In the genomic region with DNA sequence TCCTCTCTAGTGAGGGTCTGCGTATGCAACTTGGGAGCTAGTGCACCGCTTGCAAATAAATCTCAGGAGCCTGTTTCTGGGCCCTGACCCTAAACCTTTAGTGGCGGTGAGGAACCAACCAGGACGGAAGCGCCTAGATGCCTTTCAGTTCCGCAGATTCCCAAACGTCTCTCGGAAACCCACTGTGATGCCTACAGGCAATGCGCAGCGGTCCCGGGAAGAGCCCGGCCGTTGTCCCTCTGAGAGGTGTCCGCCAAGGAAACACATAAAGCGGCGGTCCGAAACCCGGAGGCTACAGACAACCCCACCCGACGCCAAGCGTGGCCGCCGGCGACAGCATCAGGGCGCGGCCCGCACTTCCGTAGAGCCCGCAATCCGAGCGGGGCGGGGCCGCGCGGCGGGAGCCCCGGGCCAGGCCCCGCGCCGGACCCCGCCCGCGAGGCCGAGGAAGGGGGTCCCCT, we compare ENCODE assay signal across 8 mouse cellular contexts. TPM values are rescaled to one million over a fixed set of nuclear protein-coding genes. Genes with fewer than 3 reads are reported as not detected.
DNase-seq lines count a peak whose midpoint lies in the region; ATAC-seq lines count a peak whose summit lies in the region.

No protein-coding gene starts in this region.

- WGBS in embryonic facial prominence, embryonic 15.5 days: under 1% methylated on average over 44 of the region's 44 CpGs
- under 1% methylated on average over 33 of the region's 44 CpGs for WGBS in hindbrain, embryonic 11.5 days
- WGBS in limb, embryonic 12.5 days: under 1% methylated on average over 44 of the region's 44 CpGs
- WGBS in midbrain, embryonic 12.5 days: under 1% methylated on average over 37 of the region's 44 CpGs
- WGBS in stomach, embryonic 14.5 days: 0% methylated on average over 41 of the region's 44 CpGs

- peaks cover 29% of the 10 kb centered on the region for H3K4me1 ChIP-seq in embryonic facial prominence, embryonic 15.5 days
- peaks cover 6% of the 10 kb centered on the region for H3K4me1 ChIP-seq in hindbrain, embryonic 11.5 days (replicated peaks; ENCODE audit: control insufficient read depth, insufficient read depth, low read length)
- H3K4me1 ChIP-seq in limb, embryonic 12.5 days (replicated peaks): peaks cover 24% of the 10 kb centered on the region
- peaks cover 33% of the 10 kb centered on the region for H3K4me1 ChIP-seq in midbrain, embryonic 12.5 days
- H3K4me1 ChIP-seq in stomach, embryonic 14.5 days (ENCODE audit: control insufficient read depth, insufficient read depth, low read length): peaks cover 18% of the 10 kb centered on the region

- H3K4me2 ChIP-seq in embryonic facial prominence, embryonic 15.5 days (replicated peaks): peak overlapping the region; percentile 88
- peak overlapping the region; percentile 96 for H3K4me2 ChIP-seq in hindbrain, embryonic 11.5 days (replicated peaks; ENCODE audit: low read depth, low read length)
- H3K4me2 ChIP-seq in limb, embryonic 12.5 days: peak overlapping the region; percentile 95
- H3K4me2 ChIP-seq in midbrain, embryonic 12.5 days (replicated peaks): peak overlapping the region; percentile 92
- H3K4me2 ChIP-seq in stomach, embryonic 14.5 days (replicated peaks; ENCODE audit: low read depth, low read length): peak overlapping the region; percentile 95

- H3K9me3 ChIP-seq in embryonic facial prominence, embryonic 15.5 days (replicated peaks): no peaks in the 10 kb centered on the region
- H3K9me3 ChIP-seq in hindbrain, embryonic 11.5 days (ENCODE audit: control insufficient read depth, low read length): no peaks in the 10 kb centered on the region
- peaks cover 5% of the 10 kb centered on the region; the same call in 1 of the 2 replicates for H3K9me3 ChIP-seq in limb, embryonic 12.5 days
- H3K9me3 ChIP-seq in midbrain, embryonic 12.5 days: peaks cover 4% of the 10 kb centered on the region; the same call in 1 of the 2 replicates
- H3K9me3 ChIP-seq in stomach, embryonic 14.5 days (ENCODE audit: control insufficient read depth, low read depth, low read length): 0 out of 2 replicates have a peak, but pooled peaks cover 3% of the 10 kb centered on the region

- H3K4me3 ChIP-seq in embryonic facial prominence, embryonic 15.5 days (replicated peaks): peak overlapping the region; percentile 84
- peak overlapping the region; percentile 94 for H3K4me3 ChIP-seq in hindbrain, embryonic 11.5 days (ENCODE audit: low read depth, low read length)
- peak overlapping the region; percentile 90 for H3K4me3 ChIP-seq in limb, embryonic 12.5 days (replicated peaks)
- peak overlapping the region; percentile 92 for H3K4me3 ChIP-seq in midbrain, embryonic 12.5 days
- H3K4me3 ChIP-seq in stomach, embryonic 14.5 days (ENCODE audit: low read depth, low read length): peak overlapping the region; percentile 91

- ATAC-seq in embryonic facial prominence, embryonic 15.5 days (ENCODE audit: insufficient number of reproducible peaks, low FRiP score, low TSS enrichment, low read depth): peak; percentile 36; the same call in 1 of the 2 replicates
- peak; percentile 29; the same call in 1 of the 2 replicates for ATAC-seq in hindbrain, embryonic 11.5 days (ENCODE audit: low FRiP score)
- no peak for ATAC-seq in limb, embryonic 12.5 days (ENCODE audit: insufficient number of reproducible peaks, insufficient read depth, low FRiP score, low TSS enrichment, low read depth)
- peak; percentile 60 for ATAC-seq in midbrain, embryonic 12.5 days (ENCODE audit: low FRiP score, low read depth)
- peak; percentile 50; the same call in 1 of the 2 replicates for ATAC-seq in stomach, embryonic 14.5 days (ENCODE audit: insufficient number of reproducible peaks, insufficient read depth, low FRiP score, low read depth)
- ATAC-seq in inflammation-experienced regulatory T-cells, adult 6 months: no peak

- H3K27ac ChIP-seq in embryonic facial prominence, embryonic 15.5 days (replicated peaks): peak overlapping the region; percentile 95
- peak overlapping the region; percentile 82 for H3K27ac ChIP-seq in hindbrain, embryonic 11.5 days (ENCODE audit: low read depth, low read length)
- H3K27ac ChIP-seq in limb, embryonic 12.5 days: peak overlapping the region; percentile 92
- H3K27ac ChIP-seq in midbrain, embryonic 12.5 days (replicated peaks): peak overlapping the region; percentile 93
- peak overlapping the region; percentile 94 for H3K27ac ChIP-seq in stomach, embryonic 14.5 days (ENCODE audit: low read length)

- H3K36me3 ChIP-seq in embryonic facial prominence, embryonic 15.5 days: peaks cover 46% of the 10 kb centered on the region
- peaks cover 25% of the 10 kb centered on the region for H3K36me3 ChIP-seq in hindbrain, embryonic 11.5 days (ENCODE audit: control insufficient read depth, insufficient read depth, low read length)
- H3K36me3 ChIP-seq in limb, embryonic 12.5 days: peaks cover 61% of the 10 kb centered on the region
- peaks cover 50% of the 10 kb centered on the region for H3K36me3 ChIP-seq in midbrain, embryonic 12.5 days
- H3K36me3 ChIP-seq in stomach, embryonic 14.5 days (ENCODE audit: control insufficient read depth, insufficient read depth, low read length): peaks cover 40% of the 10 kb centered on the region

- H3K27me3 ChIP-seq in embryonic facial prominence, embryonic 15.5 days: no peaks in the 10 kb centered on the region
- H3K27me3 ChIP-seq in hindbrain, embryonic 11.5 days (ENCODE audit: control insufficient read depth, insufficient read depth, low read length): no peaks in the 10 kb centered on the region
- no peaks in the 10 kb centered on the region for H3K27me3 ChIP-seq in limb, embryonic 12.5 days
- H3K27me3 ChIP-seq in midbrain, embryonic 12.5 days: no peaks in the 10 kb centered on the region
- no peaks in the 10 kb centered on the region for H3K27me3 ChIP-seq in stomach, embryonic 14.5 days (ENCODE audit: control insufficient read depth, insufficient read depth, low read length)

- peak; percentile 67 for DNase-seq in CD4-positive helper T cell, adult 2 months (ENCODE audit: low read depth, low spot score)
- peak; percentile 54 for DNase-seq in R1 (ENCODE audit: low read depth, low spot score)
- DNase-seq in hindbrain, embryonic 11.5 days (ENCODE audit: low spot score): peak; percentile 59

- peak overlapping the region; percentile 75 for H3K9ac ChIP-seq in embryonic facial prominence, embryonic 15.5 days
- H3K9ac ChIP-seq in hindbrain, embryonic 11.5 days (ENCODE audit: low read depth, low read length): peak overlapping the region; percentile 98
- H3K9ac ChIP-seq in limb, embryonic 12.5 days (replicated peaks): peak overlapping the region; percentile 95
- H3K9ac ChIP-seq in midbrain, embryonic 12.5 days (replicated peaks): peak overlapping the region; percentile 97
- peak overlapping the region; percentile 96 for H3K9ac ChIP-seq in stomach, embryonic 14.5 days (replicated peaks; ENCODE audit: low read depth, low read length)

RNA-seq across cellular contexts. Expression of gene Arhgdia, which starts 0.5 kb away (rescaled TPM):
- 593 and 594 TPM in 2 replicates for polyA plus RNA-seq in embryonic facial prominence, embryonic 15.5 days (2015; fragmentation: Nextera tagmentation; extraction: Ambion mirVana)
- 576 and 591 TPM in 2 replicates for polyA plus RNA-seq in hindbrain, embryonic 11.5 days (2014; fragmentation: Nextera tagmentation; extraction: Ambion mirVana)
- polyA plus RNA-seq in limb, embryonic 12.5 days (2016; fragmentation: Nextera tagmentation; extraction: Ambion mirVana): 484 and 518 TPM in 2 replicates
- polyA plus RNA-seq in midbrain, embryonic 12.5 days (2016; fragmentation: Nextera tagmentation; extraction: Ambion mirVana): 504 and 557 TPM in 2 replicates
- 575 and 578 TPM in 2 replicates for polyA plus RNA-seq in stomach, embryonic 14.5 days (2014; fragmentation: Nextera tagmentation; extraction: Ambion mirVana)
- 100 to 1,000 TPM; 624 to 862 (median 685) TPM for polyA plus RNA-seq in inflammation-experienced regulatory T-cells, adult 6 months (2017; shearing (Covaris generic))

RNA-seq across cellular contexts. Expression of gene P4hb, which starts 7.8 kb away (rescaled TPM):
- 831 and 838 TPM in 2 replicates for polyA plus RNA-seq in embryonic facial prominence, embryonic 15.5 days (2015; fragmentation: Nextera tagmentation; extraction: Ambion mirVana)
- 504 and 527 TPM in 2 replicates for polyA plus RNA-seq in hindbrain, embryonic 11.5 days (2014; fragmentation: Nextera tagmentation; extraction: Ambion mirVana)
- polyA plus RNA-seq in limb, embryonic 12.5 days (2016; fragmentation: Nextera tagmentation; extraction: Ambion mirVana): 620 and 631 TPM in 2 replicates
- polyA plus RNA-seq in midbrain, embryonic 12.5 days (2016; fragmentation: Nextera tagmentation; extraction: Ambion mirVana): 384 and 418 TPM in 2 replicates
- polyA plus RNA-seq in stomach, embryonic 14.5 days (2014; fragmentation: Nextera tagmentation; extraction: Ambion mirVana): 768 and 850 TPM in 2 replicates
- polyA plus RNA-seq in inflammation-experienced regulatory T-cells, adult 6 months (2017; shearing (Covaris generic)): 100 to 1,000 TPM; 135 to 164 (median 149) TPM

RNA-seq across cellular contexts. Expression of gene Alyref, which starts 17.3 kb away (rescaled TPM):
- polyA plus RNA-seq in embryonic facial prominence, embryonic 15.5 days (2015; fragmentation: Nextera tagmentation; extraction: Ambion mirVana): 420 and 426 TPM in 2 replicates
- polyA plus RNA-seq in hindbrain, embryonic 11.5 days (2014; fragmentation: Nextera tagmentation; extraction: Ambion mirVana): 686 and 764 TPM in 2 replicates
- 671 and 778 TPM in 2 replicates for polyA plus RNA-seq in limb, embryonic 12.5 days (2016; fragmentation: Nextera tagmentation; extraction: Ambion mirVana)
- 652 and 655 TPM in 2 replicates for polyA plus RNA-seq in midbrain, embryonic 12.5 days (2016; fragmentation: Nextera tagmentation; extraction: Ambion mirVana)
- 314 and 411 TPM in 2 replicates for polyA plus RNA-seq in stomach, embryonic 14.5 days (2014; fragmentation: Nextera tagmentation; extraction: Ambion mirVana)
- 10 to 100 TPM; 15.8 to 76.9 (median 47.7) TPM for polyA plus RNA-seq in inflammation-experienced regulatory T-cells, adult 6 months (2017; shearing (Covaris generic))

RNA-seq across cellular contexts. Expression of gene Anapc11, which starts 17.3 kb away (rescaled TPM):
- 219 and 224 TPM in 2 replicates for polyA plus RNA-seq in embryonic facial prominence, embryonic 15.5 days (2015; fragmentation: Nextera tagmentation; extraction: Ambion mirVana)
- 195 TPM in 2 replicates for polyA plus RNA-seq in hindbrain, embryonic 11.5 days (2014; fragmentation: Nextera tagmentation; extraction: Ambion mirVana)
- polyA plus RNA-seq in limb, embryonic 12.5 days (2016; fragmentation: Nextera tagmentation; extraction: Ambion mirVana): 202 and 203 TPM in 2 replicates
- polyA plus RNA-seq in midbrain, embryonic 12.5 days (2016; fragmentation: Nextera tagmentation; extraction: Ambion mirVana): 165 and 182 TPM in 2 replicates
- 234 and 267 TPM in 2 replicates for polyA plus RNA-seq in stomach, embryonic 14.5 days (2014; fragmentation: Nextera tagmentation; extraction: Ambion mirVana)
- 100 to 1,000 TPM; 110 to 147 (median 129) TPM for polyA plus RNA-seq in inflammation-experienced regulatory T-cells, adult 6 months (2017; shearing (Covaris generic))

RNA-seq across cellular contexts. Expression of gene Npb, which starts 27.4 kb away (rescaled TPM):
- polyA plus RNA-seq in embryonic facial prominence, embryonic 15.5 days (2015; fragmentation: Nextera tagmentation; extraction: Ambion mirVana): 1.8 and 1.9 TPM in 2 replicates
- 0.42 TPM in 1 of 2 replicates, not detected in the other for polyA plus RNA-seq in hindbrain, embryonic 11.5 days (2014; fragmentation: Nextera tagmentation; extraction: Ambion mirVana)
- polyA plus RNA-seq in limb, embryonic 12.5 days (2016; fragmentation: Nextera tagmentation; extraction: Ambion mirVana): 0.65 and 0.95 TPM in 2 replicates
- polyA plus RNA-seq in midbrain, embryonic 12.5 days (2016; fragmentation: Nextera tagmentation; extraction: Ambion mirVana): 0.98 TPM in 1 of 2 replicates, not detected in the other
- 13.0 and 13.7 TPM in 2 replicates for polyA plus RNA-seq in stomach, embryonic 14.5 days (2014; fragmentation: Nextera tagmentation; extraction: Ambion mirVana)
- 1 to 10 TPM in 1 of 3 experiments, under 1 TPM in 1, not detected in 1; 0.67 to 1.4 TPM for polyA plus RNA-seq in inflammation-experienced regulatory T-cells, adult 6 months (2017; shearing (Covaris generic))

Comparison
In these comparisons a context has a peak if more than half of its experiments do, and no peak if none do; other contexts are left out.
1. ATAC-seq: peak in embryonic facial prominence, embryonic 15.5 days (single experiment), hindbrain, embryonic 11.5 days (single experiment), midbrain, embryonic 12.5 days (single experiment) and stomach, embryonic 14.5 days (single experiment); none in limb, embryonic 12.5 days (single experiment) and inflammation-experienced regulatory T-cells, adult 6 months (single experiment).
2. Peak in every context shown above with its lines, with median percentiles within 50 percentile points of each other: DNase-seq, H3K27ac ChIP-seq, H3K4me2 ChIP-seq, H3K4me3 ChIP-seq and H3K9ac ChIP-seq.